In the genomic region with DNA sequence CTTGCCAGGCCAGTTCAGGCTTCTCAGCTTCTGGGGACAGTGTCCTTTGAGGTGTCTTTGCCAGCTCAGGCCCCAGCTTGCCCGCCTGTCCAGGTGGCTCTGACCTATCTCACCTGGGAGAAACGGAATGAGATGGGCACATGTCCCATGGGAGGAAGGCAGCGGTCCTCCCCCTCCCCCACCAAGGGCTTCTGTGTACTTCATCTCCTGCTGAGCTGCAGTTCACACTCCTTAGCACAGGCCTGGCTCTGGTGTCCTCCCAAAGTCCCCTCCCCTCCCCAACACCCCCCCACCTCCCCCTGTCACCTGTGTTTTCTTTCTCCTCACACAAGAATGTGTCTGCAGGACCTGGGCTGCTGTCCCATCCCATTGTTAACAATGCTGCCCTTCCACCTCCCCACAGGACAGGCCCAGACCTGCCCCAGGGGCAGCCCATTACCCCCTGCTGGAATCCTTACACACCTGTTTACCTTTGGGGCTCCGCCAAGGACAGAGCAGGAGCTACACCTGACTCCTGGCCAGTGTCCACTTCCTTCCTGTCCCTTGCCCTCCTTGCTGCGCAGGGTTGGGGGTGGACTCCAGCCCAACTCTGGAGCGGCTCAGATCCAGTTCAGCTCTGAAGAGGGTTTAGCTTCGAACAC, we compare ENCODE assay signal across 16 mouse cellular contexts. TPM values are rescaled to one million over a fixed set of nuclear protein-coding genes. Genes with fewer than 3 reads are reported as not detected.
A peak's percentile ranks its signal among the peaks of the same experiment; 100 is the strongest.
DNase-seq lines count a peak whose midpoint lies in the region; ATAC-seq and TF ChIP-seq lines count a peak whose summit lies in the region.
"Had no signal": no experiment of that assay in that cellular context is flagged by ENCODE, and none has a peak within 500 bp of the region (broad histone marks: within the 10 kb centered on the region; RNA-seq: fewer than 3 reads in every experiment).

No protein-coding gene starts in this region.

- DNase-seq in kidney, postnatal 36 days: peak; percentile 20 to 29
- no peak for DNase-seq in kidney, adult 8-10 months
- DNase-seq in R1 (ENCODE audit: low read depth, low spot score): peak; percentile 21
- peak; percentile 52 for DNase-seq in urinary bladder, adult 2 months (ENCODE audit: low spot score)
- DNase-seq in layer of hippocampus, postnatal 14 days (ENCODE audit: low spot score in 2 of 2): no peak
- DNase-seq: cerebellum, postnatal 36 days; liver, embryonic 13.5 days; midbrain, embryonic 14.5 days had no signal

- no peak for TF ChIP-seq CTCF in E14TG2a.4 (conservative IDR thresholded peaks at IDR 0.05; ENCODE audit: low read length)

- peak overlapping the region; percentile 37; the same call in 1 of the 2 replicates for H3K4me3 ChIP-seq in E14TG2a.4 (replicated peaks; ENCODE audit: low read length)
- H3K4me3 ChIP-seq: embryonic facial prominence, embryonic 13.5 days; liver, embryonic 13.5 days had no signal

- no peaks in the 10 kb centered on the region for H3K36me3 ChIP-seq in E14TG2a.4 (ENCODE audit: insufficient read depth, low read length)
- H3K36me3 ChIP-seq: embryonic facial prominence, embryonic 13.5 days; liver, embryonic 13.5 days had no signal

- H3K27me3 ChIP-seq in E14TG2a.4 (ENCODE audit: insufficient read depth, low read length): no peaks in the 10 kb centered on the region

- H3K4me1 ChIP-seq in E14TG2a.4 (replicated peaks; ENCODE audit: low read depth, low read length): peaks cover 77% of the 10 kb centered on the region

- ATAC-seq in monocyte, adult 5-6 weeks (replicated peaks; ENCODE audit: insufficient number of reproducible peaks, low FRiP score, low TSS enrichment, poor library complexity, severe bottlenecking): no peak
- ATAC-seq: inflammation-experienced regulatory T-cells, adult 6 months had no signal

- no peaks in the 10 kb centered on the region for H3K9me3 ChIP-seq in E14TG2a.4 (ENCODE audit: low read length)
- H3K9me3 ChIP-seq: embryonic facial prominence, embryonic 13.5 days; liver, embryonic 13.5 days had no signal

RNA-seq across cellular contexts. Expression of gene Foxj1, which starts 8.1 kb away (rescaled TPM):
- polyA plus RNA-seq in urinary bladder, adult 2 months (2012; rRNA removed): 0.24 and 0.34 TPM in 2 replicates
- 0.19 to 0.39 TPM in 2 of 3 replicates, not detected in the other for total RNA-seq in monocyte, adult 5-6 weeks (2017)
- 10 to 100 TPM in 1 of 2 experiments, 1 to 10 TPM in 1; 6.9 to 13.4 TPM for total RNA-seq in layer of hippocampus, postnatal 14 days (2021)
- total RNA-seq: heart, postnatal 25 days had no signal
- polyA plus RNA-seq: inflammation-experienced regulatory T-cells, adult 6 months had no signal

RNA-seq across cellular contexts. Expression of gene Exoc7, which starts 20.1 kb away (rescaled TPM):
- polyA plus RNA-seq in urinary bladder, adult 2 months (2012; rRNA removed): 40.4 and 51.0 TPM in 2 replicates
- 39.7 to 67.5 TPM (median 48.1 TPM) in 3 replicates for total RNA-seq in monocyte, adult 5-6 weeks (2017)
- total RNA-seq in layer of hippocampus, postnatal 14 days (2021): 10 to 100 TPM; 76.5 to 77.8 TPM

RNA-seq across cellular contexts. Expression of gene Galr2, which starts 46.3 kb away (rescaled TPM):
- 9.5 and 12.9 TPM in 2 replicates for polyA plus RNA-seq in urinary bladder, adult 2 months (2012; rRNA removed)
- not detected in 3 replicates for total RNA-seq in monocyte, adult 5-6 weeks (2017)
- total RNA-seq in layer of hippocampus, postnatal 14 days (2021): not detected
- total RNA-seq: heart, postnatal 25 days; layer of hippocampus, postnatal 25 days; left cerebral cortex, postnatal 36 days had no signal
- polyA plus RNA-seq: frontal cortex, adult 2 months; inflammation-experienced regulatory T-cells, adult 6 months; liver, embryonic 13.5 days had no signal

RNA-seq across cellular contexts. Expression of gene Srp68, which starts 53.1 kb away (rescaled TPM):
- 75.0 and 78.3 TPM in 2 replicates for polyA plus RNA-seq in urinary bladder, adult 2 months (2012; rRNA removed)
- 18.0 to 34.3 TPM (median 25.7 TPM) in 3 replicates for total RNA-seq in monocyte, adult 5-6 weeks (2017)
- total RNA-seq in layer of hippocampus, postnatal 14 days (2021): 10 to 100 TPM; 52.0 to 55.7 TPM

Comparison
In these comparisons a context has a peak if more than half of its experiments do, and no peak if none do; other contexts are left out.
1. DNase-seq: peak in kidney, postnatal 36 days (2 of 2), R1 (single experiment) and urinary bladder, adult 2 months (single experiment); none in kidney, adult 8-10 months (0 of 2) and layer of hippocampus, postnatal 14 days (0 of 2).